Mouse (Mus musculus): ENCODE data around the gene Taf4. TPM values are rescaled to one million over a fixed set of nuclear protein-coding genes. Genes with fewer than 3 reads are reported as not detected.

Gene Taf4
- 10 to 100 TPM; 34.7 to 35.2 TPM for total RNA-seq (2023)

DNA sequence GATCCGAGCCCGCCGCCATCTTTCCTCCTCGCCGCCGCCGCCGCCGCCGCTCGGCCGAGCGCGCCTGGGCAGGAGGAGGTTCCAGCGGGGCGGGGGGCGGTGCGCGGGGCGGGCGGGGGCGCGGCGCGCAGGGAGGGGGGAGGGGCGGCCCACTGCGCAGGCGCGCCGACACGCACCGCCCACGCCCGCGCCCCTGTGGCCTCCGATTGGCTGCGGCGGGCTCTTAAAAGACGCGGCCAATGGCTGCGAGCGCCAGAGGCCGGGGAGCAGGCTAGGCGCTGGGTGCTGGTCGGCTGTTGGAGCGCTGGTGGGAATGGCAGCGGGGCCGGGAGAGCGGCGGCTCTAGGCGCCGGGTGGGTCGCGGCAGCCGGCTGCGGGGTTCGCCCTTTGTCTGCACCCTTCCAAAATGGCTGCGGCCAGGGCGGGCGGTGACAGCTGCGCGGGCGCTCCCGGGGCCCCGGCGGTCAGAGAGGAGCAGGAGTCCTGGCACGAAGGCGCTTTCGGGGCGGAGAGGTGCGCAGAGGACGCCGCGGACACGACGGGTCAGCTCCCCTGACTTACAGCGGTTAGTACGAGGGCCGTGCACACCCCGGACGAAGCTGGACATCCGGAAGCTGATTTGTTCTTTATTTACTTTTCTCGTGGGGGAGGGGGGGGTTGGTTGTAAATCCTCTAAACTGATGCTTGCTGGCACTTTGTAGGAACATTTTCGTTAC, at the start of gene Taf4:
Taf4 (minus strand) TSS at position 19 of the 716 bp plus-strand sequence.

DNA sequence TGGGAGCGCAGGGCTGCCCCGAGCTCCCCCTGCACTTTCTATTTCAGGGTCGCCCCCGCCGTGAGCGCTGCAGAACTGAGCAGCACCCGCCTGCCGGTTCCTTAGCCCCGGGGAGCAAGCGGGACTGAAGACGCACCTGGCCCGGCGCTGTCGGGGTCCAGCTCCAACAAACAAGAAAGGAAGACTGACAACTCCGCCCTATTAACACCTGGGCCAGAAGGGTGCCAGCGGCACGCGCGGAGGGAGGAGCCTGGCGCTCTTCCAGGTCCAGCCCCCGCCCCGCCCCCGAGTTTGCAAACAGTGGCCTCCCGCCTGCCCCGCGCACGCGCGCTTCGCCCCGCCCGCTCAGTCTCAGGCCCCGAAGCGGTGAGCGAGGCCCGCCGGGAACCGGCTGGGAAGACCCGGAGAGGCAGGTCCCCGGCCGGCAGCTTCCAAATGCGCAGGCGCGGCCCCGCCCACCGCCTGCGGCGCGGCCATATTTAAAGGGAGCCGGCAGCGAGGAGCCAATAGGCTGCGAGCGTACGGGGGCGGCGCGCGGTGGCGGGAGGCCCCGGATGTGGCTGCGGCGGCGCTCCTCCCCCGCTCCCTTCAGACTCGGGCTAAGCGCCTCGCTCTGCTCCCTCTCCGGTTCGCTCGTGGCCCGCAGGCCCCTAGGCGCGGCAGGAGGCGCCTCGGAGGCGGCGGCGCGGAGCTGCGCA, 48.1 kb upstream of the Taf4 start, which contains the start of gene Lsm14b:
Lsm14b (plus strand) TSS at position 587 of the 698 bp plus-strand sequence.

Other genes starting within 250 kb of the Taf4 start
- 10 to 100 TPM; 17.8 to 17.9 TPM for gene Lsm14b, start 48.3 kb upstream of the Taf4 start, total RNA-seq (2023)
- 100 to 1,000 TPM; 143 to 165 TPM for gene Psma7, start 65.8 kb upstream of the Taf4 start, total RNA-seq (2023)
- 1 to 10 TPM; 3.9 to 4.2 TPM for gene Ss18l1, start 65.9 kb upstream of the Taf4 start, total RNA-seq (2023)
- 1 to 10 TPM; 6.6 to 8.4 TPM for gene Mtg2, start 93.9 kb upstream of the Taf4 start, total RNA-seq (2023)
- gene Hrh3, start 127.8 kb upstream of the Taf4 start, total RNA-seq (2023) = not detected
- gene Osbpl2, start 142.7 kb upstream of the Taf4 start, total RNA-seq (2023) = 10 to 100 TPM; 72.1 to 78.5 TPM
- gene Adrm1, start 194.8 kb upstream of the Taf4 start, total RNA-seq (2023) = 10 to 100 TPM; 71.8 to 74.1 TPM
- gene Lama5, start 249.2 kb upstream of the Taf4 start, total RNA-seq (2023) = under 1 TPM; 0.71 TPM

All from neutrophil, adult 59 days (primary cell).